Mouse (Mus musculus) fat pad, adult 2 months (tissue): ENCODE data around the gene Rasal3.

Source experiments
- DNase-seq: peaks from one replicate; pipeline ENCODE4 v3.0.0-alpha.2; 2011; ENCODE audit warnings: low read depth, low spot score; ENCODE audit errors: extremely low read depth

The Rasal3 gene

DNA sequence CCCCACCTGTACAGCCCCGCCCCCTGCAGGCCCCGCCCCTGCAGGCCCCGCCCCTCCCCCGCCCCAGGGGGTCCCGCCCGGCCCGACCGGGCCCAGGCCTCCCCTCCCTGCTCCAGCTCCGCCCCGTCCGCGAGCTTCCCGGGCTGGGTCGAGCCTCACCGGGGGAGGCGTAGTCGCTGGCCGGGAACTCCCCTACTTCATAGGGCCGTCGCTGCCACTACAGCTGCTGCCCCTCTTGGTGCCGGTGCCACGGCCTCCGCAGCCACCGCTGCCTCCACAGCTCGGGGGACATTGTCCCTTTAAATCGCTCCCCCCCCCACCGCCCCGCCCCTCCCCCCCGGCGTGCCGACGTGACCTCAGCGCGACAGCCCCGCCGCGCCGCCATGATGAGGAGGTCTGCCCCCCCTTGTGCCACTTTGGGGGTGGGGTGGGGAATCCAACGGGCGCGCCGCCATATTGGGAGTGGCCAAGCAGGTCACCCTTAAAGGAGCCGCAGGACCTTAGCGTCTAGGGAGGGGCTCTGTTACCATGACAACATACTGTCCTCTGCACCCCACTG is 14.2 kb downstream of the Rasal3 start, which contains the start of gene Wiz:
TSS of gene Wiz (minus strand) at position 339 of the 559 bp plus-strand sequence.
- DNase-seq = no peak

DNA sequence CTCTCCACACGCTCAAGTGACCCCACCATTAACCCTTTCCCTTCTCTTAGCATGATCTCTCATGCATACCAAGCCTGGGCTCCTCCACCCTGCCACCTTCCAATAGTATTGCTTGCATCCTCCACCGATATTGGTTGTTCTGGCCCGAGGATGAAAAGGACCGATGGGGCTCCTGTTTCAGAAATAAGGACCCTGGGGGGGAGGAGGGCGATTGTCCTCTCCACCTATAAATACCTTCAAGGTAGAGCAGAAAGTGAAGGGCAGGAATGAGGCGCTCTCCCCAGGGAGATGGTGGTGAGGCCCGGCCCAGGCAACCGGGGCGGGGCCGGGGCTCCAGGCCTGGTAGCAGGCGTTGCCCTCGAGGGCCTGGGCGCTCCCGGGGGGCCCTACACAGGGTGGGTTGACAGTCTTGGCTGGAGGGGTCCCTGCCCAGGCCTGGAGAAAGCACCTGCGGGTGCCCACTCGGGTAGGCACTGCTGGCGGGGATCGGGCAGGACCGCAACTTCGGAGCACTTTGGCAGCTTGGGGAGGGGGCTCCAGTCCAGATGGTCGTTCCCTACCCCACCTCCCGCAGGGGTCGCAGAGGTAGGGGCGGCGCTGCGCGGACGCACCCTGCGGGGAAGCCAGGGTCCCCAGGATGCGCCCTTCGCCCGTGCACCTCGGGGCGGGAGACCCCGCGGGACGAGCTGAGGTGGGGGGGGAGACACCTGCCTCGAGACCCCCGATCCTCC is 14.8 kb downstream of the Rasal3 start:
- DNase-seq = no peak

DNA sequence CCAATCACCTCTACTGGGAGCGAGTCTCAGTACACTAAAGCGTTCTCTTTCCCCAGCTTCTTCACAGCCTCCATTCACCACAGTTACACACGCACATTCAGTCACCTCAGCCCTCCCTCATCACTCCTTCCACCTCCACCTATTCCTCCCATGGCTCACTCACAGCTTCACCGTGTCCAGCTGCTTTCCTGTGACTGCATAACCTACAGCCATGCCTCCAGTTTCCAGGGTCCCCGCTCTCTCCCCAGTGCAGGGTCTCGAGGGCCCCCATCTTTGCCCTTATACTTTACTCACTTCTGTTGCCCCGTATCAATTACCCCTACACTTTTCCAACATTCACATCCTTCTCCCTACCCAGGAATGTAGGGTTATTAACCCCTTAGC is 15.4 kb downstream of the Rasal3 start:
- DNase-seq = no peak

DNA sequence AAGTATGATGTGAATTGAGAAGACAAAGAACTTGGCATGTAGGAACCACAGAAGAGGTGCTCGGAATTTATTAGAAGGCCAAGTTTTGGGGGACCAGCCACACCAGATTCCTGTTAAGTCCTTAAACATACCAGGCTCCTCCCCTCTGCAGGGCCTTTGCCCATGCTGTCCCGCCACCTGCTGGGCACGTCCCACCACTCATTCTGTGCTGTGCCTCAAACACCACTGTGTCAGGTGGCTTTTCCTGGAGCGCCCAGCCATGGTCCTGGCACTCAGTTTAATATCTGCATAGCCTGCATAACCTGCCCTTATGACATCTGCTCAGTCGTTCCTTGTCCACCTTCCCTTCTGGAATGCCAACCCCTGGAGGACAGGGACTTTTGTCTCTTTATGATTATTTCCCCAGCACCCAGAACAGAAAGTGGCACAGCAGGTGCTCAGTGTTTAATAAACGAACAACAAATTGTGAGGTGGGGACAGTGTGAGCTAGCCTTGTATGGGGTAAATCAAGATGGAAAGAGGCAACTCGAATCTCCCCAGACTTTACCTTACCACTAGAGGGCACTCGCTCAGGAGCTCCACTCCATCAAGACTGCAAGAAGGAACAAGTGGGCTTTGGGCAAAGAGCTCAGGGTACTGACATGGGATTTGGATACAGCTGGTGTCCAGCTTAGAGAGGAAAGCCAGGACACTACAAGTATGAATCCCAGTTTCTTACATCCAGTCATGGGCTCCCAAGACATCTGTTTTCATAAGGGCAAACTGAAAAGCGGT is 16.5 kb downstream of the Rasal3 start:
- no peak for DNase-seq

DNA sequence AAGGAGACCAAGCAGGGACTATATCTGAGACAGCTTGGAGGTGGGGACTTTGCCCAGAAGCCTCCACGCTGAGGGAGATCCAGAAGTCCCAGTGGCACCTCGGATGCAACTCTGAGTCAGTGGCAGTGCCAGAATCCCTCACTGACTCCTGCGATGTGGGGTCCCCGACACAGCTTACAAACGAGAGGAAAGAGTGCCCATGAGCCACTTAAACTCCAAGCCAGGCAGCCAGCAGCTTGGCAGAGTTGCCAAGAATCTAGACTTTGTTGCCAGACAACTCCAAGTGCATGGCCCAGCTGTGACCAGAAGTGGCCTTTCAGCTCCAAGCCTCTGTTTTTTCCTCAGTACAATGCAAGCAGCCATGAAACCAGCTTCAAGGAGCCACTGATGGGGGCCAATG is 19.7 kb downstream of the Rasal3 start:
- no peak for DNase-seq

DNA sequence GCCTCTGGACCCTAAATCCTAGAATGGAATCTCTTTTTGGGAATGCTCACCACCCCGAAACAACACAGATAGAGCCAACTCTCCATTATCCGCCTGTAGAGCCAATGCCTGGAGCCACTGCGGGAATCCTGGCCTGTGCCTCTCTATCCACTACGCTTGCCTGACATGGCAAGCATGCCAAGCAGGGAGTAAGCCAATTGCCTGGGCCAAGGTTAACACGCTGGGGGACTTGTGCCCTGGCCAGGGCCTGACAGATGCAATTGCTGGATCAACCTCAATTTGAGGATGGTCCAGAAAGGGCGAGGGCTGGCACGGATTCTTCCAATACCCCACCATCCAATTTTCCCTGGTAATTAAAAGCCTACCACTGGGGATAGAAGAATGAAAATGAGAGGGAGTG is 20.8 kb downstream of the Rasal3 start:
- DNase-seq = peak; percentile 46

DNA sequence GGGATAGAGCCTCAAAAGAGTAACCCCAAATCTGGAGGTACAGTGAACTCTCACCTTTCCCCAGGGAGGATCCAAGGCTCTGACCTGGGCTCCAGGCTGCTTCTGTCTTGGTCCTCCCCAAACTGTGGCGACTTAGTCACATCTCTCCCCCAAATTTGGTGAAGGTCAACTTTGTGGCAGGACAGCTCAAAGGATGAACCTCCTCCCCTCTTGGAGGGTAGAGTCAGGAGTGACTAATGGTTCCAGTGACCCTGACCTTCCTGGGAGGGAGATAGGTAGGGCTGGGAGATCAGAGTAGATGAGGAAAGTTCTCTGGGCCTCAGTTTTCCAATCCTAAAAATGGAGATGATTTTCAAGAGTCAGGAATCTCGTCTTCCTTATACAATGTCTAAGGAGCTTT is 24.6 kb downstream of the Rasal3 start:
- no peak for DNase-seq

DNA sequence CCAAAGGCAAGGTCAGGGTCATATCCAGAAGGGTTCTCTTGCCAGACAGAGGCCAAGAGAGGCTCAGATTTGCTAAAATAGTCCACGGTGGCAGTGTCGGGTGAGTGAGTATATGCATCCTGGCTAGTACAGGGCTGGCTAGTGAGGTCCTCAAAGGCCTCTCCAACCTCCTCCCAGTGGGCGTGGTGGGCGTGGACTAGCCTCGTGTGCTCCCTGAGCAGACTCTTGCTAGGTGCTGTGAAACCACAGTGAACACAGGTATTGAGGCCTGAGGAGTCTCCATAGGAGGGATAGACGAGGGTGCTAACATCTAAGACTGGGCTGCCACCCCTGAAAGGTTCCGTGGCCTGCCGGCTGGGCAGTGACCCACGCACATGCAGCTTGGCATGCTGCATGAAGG is 26.2 kb downstream of the Rasal3 start:
- DNase-seq = no peak

DNA sequence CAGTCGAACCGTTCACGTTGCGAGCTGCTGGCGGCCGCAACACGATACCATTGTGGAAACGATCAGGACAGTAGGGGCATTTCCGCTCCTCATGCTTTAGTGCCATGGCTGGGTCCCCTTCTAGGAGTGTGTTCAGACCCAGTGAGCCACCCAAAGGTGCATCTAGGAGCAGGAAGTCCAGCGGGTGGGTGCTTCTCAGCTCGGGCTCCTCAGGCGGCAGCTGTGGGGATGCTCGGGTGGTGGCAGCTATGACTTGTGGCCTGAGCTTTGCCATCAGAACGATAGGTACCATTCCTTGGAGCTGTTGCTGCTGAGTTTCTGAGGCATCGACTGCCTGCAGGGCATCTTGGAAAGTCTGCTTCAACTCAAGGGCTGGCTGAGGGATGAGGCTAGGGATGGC is 26.9 kb downstream of the Rasal3 start:
- DNase-seq = no peak

DNA sequence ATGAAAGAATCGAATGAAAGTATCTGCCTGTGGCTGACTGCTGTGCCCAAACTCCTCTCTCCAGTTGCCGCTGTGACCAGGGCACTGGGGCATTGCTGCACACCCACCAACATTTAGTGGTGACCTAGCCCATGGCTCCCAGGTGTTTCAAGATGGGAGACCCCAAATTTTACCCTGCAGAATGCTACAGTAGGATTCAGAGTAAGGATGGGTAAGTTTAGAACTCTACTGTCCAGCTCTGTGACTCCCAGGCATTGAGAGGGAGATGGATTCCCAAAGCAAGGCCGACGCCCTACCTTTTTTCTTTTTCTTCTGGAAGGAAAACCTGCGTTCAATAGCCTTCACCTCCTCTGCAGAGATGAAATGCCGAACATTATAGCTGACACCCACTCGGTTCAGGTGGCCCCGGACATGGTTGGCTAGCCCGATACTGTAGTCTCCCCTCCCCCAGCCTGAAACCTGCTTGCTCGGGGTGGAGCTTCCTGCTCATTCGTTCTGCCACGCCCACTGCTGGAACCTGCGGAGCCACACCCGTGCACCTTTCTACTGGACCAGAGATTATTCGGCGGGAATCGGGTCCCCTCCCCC is 34.3 kb downstream of the Rasal3 start:
- DNase-seq = no peak

DNA sequence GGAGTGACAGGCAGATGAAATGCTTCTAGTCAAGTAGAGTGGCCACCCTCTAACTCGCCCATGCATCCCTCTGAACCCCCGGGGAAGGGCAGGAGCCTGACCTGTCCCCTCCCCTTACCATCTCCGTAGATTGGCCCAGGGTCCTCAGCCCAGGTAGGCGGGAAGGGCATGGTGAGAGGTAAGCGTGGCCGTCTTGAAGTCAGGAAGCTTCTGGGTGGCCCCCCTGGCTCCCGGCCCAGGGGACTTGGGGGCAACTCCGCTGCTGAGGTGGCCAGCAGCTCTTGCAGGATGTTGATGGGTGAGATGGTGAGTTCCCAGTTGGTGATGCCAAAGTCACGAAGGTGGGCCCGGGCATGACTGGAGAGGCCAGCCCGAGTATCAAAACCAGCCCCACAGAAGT is 35.7 kb downstream of the Rasal3 start:
- no peak for DNase-seq

DNA sequence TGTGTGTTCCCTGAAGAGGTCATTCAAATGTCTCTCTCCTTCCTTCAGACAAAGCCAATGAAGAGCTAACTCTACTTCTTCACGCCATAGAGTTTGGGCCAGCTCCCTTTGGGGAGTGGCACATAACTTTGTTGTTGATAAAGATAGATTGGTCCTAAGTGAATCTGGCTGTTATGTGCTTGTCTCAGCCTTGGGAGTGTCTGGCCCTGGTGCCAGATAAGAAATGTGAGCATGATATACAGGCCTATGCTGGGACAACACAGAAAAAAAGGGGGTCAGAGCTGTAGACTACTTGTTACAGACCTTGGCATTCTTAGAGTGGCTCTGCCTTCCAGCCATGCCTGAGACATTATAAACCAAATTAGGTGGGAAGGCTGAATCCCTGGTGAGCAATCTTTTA is 38.1 kb downstream of the Rasal3 start:
- DNase-seq = no peak

DNA sequence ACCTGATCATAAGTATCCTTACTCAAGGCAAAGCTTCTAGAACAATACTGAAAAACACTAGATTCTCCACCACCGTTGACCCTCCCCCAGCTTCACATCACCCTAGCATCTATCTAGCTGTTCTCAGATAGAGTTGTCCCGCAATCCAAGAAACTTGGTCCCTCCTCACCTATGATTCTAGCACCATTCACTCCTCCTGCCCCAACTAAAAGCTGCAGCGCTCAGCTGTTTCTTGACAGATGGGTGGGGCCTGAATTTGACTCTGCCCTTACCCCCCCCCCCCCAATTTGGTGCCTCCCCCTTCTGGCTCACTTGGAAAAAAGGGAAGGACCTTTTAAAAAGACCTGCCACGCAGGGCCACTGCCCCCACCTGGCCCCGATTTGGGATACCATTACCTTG is 38.5 kb downstream of the Rasal3 start:
- no peak for DNase-seq

DNA sequence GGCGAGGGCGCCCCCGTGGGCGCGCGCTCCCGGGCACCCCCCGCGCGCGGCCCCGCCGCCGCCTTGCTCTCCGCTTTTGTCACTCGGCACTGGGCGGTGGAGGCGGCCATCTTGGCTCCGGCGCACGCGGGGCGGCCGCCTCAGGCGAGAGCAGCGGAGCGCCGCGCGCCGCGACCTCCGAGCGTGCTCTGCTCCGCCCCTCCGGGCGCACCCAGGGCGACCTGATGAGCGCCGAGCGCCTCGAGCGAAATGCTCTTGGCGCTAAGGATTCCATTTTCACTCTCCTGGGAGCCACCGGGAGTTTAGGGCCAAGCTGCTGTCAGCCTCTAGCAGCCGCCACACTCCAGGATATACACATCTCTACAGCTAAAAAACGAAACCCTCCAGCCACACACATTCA is 39.1 kb downstream of the Rasal3 start:
- no peak for DNase-seq

DNA sequence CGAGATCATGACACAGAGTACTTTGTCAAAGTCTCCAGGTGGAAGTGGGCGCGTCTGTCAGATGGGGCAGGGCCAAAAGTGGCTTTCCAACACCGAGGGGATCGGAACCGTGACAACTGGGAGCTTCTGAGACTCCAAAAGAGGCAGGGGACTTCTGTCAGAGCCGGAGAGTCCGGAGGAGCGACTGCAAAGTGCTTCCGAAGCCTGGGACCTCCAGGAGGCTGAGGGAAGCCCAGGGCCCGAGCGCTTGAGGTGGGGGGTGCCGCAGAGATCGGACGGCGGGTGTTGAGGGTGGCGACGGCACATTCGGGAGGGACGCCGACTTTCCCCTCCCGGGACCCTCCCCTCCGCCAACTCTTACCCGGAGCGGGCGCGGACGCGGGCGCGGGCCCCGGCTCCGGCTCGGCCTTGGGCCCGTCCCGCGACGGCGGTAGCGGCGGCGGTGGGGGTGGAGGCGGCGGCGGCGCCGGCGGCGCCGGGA is 39.5 kb downstream of the Rasal3 start:
- no peak for DNase-seq

DNA sequence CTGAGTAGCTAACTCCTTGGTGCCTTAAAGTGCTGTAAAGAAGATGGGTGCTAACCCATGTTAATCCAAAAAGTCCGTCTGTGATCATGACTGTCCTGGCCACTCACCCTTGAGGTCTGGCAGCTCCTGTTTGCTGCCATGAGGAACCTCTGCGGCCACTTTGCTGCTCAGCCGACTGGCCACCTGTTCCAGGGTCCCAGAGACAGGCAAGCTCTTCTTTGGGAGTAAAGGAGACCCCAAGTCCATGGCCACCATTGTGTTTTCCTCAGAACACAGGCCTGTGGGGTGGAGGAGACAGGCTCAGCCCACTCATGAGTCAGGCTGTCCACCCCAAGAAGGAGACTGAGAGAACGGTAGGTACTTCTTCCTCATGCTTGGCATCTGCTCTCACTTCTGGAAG is 40.7 kb downstream of the Rasal3 start:
- DNase-seq = no peak

DNA sequence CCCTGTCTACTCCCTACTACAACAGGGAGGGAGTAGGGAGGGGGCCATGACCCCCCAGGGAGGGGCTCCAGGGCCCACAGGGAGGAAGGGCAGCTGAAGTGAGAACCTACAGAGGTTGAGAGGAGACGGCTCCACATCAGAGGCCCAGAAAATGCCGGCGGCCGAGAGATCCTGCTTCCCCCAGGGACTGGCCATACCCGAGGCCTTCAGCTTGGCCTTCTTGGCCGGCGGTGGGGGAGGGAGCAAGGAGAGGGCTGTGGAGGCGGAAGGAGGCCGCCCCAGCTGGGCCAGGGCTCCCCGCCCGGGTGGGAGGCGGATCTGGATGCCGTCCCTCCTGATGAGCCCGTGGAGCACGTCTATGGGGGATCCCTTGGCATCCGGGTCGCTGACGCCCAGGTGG is 43.5 kb downstream of the Rasal3 start:
- no peak for DNase-seq

DNA sequence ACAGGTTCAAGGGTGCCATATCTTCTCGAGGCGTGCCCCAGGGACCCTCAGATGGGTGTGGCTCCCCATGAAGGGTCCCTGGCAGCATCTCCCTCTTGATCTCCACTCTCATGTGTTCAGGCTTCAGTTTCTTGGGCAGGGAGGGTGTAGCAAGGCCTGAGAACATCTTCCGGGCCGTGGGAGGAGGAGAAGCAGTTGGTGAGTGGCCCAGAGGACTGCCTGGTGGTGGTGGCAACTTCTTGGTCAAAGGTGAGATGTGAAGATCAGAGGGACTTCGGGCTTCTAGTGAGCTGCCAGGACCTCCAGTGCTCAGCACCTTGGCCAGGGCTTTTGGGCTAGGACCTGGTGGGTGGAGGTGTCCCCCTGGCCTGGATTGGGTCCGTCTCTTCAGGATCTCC is 44.4 kb downstream of the Rasal3 start:
- no peak for DNase-seq

DNA sequence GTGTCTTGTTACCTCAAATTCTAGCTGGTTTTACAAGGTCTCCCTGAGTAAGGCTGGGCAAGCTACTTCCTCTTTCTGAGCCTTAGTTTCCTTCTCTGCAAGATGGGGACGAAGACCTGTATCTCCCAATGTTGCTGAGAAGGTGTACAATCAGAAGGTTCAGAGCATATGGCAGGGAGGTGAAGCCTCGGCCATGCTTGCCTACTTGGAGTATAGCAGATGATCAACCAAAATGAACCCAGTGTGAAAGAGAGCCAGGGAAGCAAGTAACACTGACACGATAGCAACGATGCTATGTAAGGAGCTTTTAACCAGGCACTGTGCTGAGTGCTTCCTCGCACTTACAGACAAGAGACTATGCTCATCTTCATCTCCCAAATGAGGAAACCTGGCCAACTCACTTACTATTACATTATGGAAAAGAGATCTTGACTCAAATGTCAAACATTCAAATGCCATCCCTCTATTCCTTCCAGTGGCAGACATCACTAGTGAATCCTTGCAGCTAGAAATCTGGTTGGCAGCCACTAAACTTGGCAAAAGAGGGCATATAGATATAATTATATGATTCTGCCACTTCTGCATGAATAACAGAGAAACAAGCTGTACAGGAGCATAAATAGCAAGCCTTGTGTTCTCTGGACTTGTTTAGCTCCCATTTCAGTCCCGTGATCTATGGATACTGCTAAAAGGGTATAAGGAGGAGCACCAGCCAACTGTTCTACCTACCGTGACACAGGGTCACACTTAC is 45.0 kb downstream of the Rasal3 start:
- no peak for DNase-seq

DNA sequence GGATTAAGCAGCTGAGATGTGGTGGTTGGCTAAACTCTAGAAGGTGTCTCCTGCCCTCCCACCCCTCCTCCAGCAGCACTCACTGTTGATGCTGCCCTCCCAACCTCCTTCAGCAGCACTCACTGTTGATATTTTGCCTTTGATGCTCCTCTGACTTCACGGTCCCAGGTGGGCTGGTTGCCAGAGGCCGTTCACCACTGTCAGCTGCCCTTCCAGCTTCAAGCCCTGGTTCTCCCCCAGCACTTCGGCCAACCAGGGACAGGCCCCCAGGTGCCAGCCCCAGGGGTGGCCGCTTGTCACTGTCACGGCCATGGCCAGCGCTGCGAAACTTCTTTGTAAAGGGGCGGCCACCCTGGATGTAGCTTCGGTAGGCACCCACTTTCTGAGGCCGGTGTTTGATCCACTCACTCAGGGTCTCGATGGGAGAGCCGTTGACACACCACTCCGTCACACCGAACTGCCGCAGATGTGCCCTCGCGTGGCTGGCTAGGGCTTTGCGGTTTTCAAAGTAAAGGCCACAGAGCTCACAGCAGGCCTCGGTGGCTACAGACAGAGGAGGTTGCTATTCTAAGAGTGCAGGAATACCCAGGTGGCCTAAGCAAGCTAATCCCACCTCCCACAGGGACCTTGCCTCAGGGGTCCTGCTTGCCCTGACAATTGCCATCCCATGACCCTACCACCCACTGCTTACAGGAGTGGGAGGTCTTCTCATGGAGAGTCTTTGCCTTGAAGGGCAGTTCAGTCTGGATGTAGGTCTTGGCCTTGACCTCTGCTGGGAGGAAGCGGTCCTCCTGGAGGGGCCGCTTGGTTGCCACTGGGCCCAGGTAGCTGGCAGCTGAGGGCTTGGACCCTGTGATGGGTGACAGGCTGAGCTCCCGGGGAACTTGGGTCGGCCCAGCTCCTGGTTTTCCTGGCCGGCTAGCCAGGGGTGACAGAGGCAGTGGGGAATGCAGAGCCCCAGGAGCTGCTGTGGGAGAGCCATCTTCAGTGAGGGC is 46.3 kb downstream of the Rasal3 start:
- no peak for DNase-seq
